8 mouse cellular contexts compared by ENCODE assay signal in genomic region chr13:63901714-63902597, GRCm38 (mm10).
A peak's percentile ranks its signal among the peaks of the same experiment; 100 is the strongest.
DNase-seq lines count a peak whose midpoint lies in the region; ATAC-seq and TF ChIP-seq lines count a peak whose summit lies in the region.

No protein-coding gene starts in this region.

- H3K9ac ChIP-seq in intestine, embryonic 14.5 days (ENCODE audit: low read length): peak overlapping the region; percentile 45
- H3K9ac ChIP-seq in liver, embryonic 15.5 days: no peak overlapping the region

- H3K4me1 ChIP-seq in cortical plate, adult 2 months (ENCODE audit: control insufficient read depth, insufficient read depth, low read length): no peaks in the 10 kb centered on the region
- H3K4me1 ChIP-seq in intestine, embryonic 14.5 days (replicated peaks; ENCODE audit: control insufficient read depth, insufficient read depth, low read length): peaks cover 19% of the 10 kb centered on the region
- peaks cover 19% of the 10 kb centered on the region for H3K4me1 ChIP-seq in liver, embryonic 15.5 days (replicated peaks)
- peaks cover 15% of the 10 kb centered on the region for H3K4me1 ChIP-seq in olfactory bulb, adult 2 months (ENCODE audit: control insufficient read depth, insufficient read depth, low read length)

- H3K9me3 ChIP-seq in intestine, embryonic 14.5 days (ENCODE audit: control insufficient read depth, low read length): no peaks in the 10 kb centered on the region
- H3K9me3 ChIP-seq in liver, embryonic 15.5 days (replicated peaks): no peaks in the 10 kb centered on the region

- DNase-seq in layer of hippocampus, adult 2 months (ENCODE audit: low spot score in 2 of 2): peak in 1 of 2 experiments; percentile 25
- DNase-seq in layer of hippocampus, adult 9-10 months (ENCODE audit: low spot score): no peak
- DNase-seq in intestine, embryonic 14.5 days (ENCODE audit: low spot score): peak; percentile 64
- no peak for DNase-seq in natural killer cell, adult 2 months (ENCODE audit: low spot score in 2 of 2)

- H3K4me2 ChIP-seq in intestine, embryonic 14.5 days (ENCODE audit: low read length): peak overlapping the region; percentile 50
- peak overlapping the region; percentile 50 for H3K4me2 ChIP-seq in liver, embryonic 15.5 days

- ATAC-seq in granulocyte monocyte progenitor cell, adult 5-6 weeks (replicated peaks; ENCODE audit: poor library complexity, severe bottlenecking): peak; percentile 51
- 0 out of 2 replicates have a peak, but pooled peaks have one; percentile 54 for ATAC-seq in intestine, embryonic 14.5 days (replicated peaks; ENCODE audit: low FRiP score, low TSS enrichment, low read depth)
- ATAC-seq in liver, embryonic 15.5 days (ENCODE audit: insufficient read depth): no peak

- peak overlapping the region; percentile 52 for H3K4me3 ChIP-seq in layer of hippocampus, adult 2 months
- peak overlapping the region; percentile 36 for H3K4me3 ChIP-seq in cortical plate, adult 2 months (ENCODE audit: insufficient read depth, low read length)
- peak overlapping the region; percentile 7 for H3K4me3 ChIP-seq in intestine, embryonic 14.5 days (ENCODE audit: low read depth, low read length)
- no peak overlapping the region for H3K4me3 ChIP-seq in liver, embryonic 15.5 days (replicated peaks)
- peak overlapping the region; percentile 22 for H3K4me3 ChIP-seq in olfactory bulb, adult 2 months (ENCODE audit: insufficient read depth, low read depth, low read length)

- H3K27me3 ChIP-seq in intestine, embryonic 14.5 days (replicated peaks; ENCODE audit: control insufficient read depth, insufficient read depth, low read length): no peaks in the 10 kb centered on the region
- H3K27me3 ChIP-seq in liver, embryonic 15.5 days: no peaks in the 10 kb centered on the region

- no peak for TF ChIP-seq CTCF in layer of hippocampus, adult 2 months (conservative IDR thresholded peaks at IDR 0.05)
- TF ChIP-seq CTCF in cortical plate, adult 2 months (IDR thresholded peaks at IDR 0.05; ENCODE audit: extremely low read depth, insufficient read depth, low read length): no peak
- TF ChIP-seq CTCF in olfactory bulb, adult 2 months (IDR thresholded peaks at IDR 0.05; ENCODE audit: insufficient read depth, low read depth, low read length): no peak

- WGBS in intestine, embryonic 14.5 days: 20% methylated on average over 28 of the region's 28 CpGs
- 39% methylated on average over 28 of the region's 28 CpGs for WGBS in liver, embryonic 15.5 days (ENCODE audit: insufficient replicate concordance)
- 42% methylated on average over 28 of the region's 28 CpGs for WGBS in olfactory bulb, adult 2 months

- H3K27ac ChIP-seq in layer of hippocampus, adult 2 months: peak overlapping the region; percentile 80
- H3K27ac ChIP-seq in cortical plate, adult 2 months (ENCODE audit: insufficient read depth, low read length): no peak overlapping the region
- peak overlapping the region; percentile 70 for H3K27ac ChIP-seq in intestine, embryonic 14.5 days (ENCODE audit: low read depth)
- no peak overlapping the region for H3K27ac ChIP-seq in liver, embryonic 15.5 days (replicated peaks)
- H3K27ac ChIP-seq in olfactory bulb, adult 2 months (ENCODE audit: insufficient read depth, low read depth, low read length): no peak overlapping the region

- no peak for TF ChIP-seq POLR2A in cortical plate, adult 2 months (IDR thresholded peaks at IDR 0.05; ENCODE audit: extremely low read depth, insufficient read depth, low read length)
- peak; percentile 18; the same call in 1 of the 2 replicates for TF ChIP-seq POLR2A in olfactory bulb, adult 2 months (IDR thresholded peaks at IDR 0.05; ENCODE audit: insufficient read depth, low read depth, low read length)

- 0 out of 2 replicates have a peak, but pooled peaks cover 7% of the 10 kb centered on the region for H3K36me3 ChIP-seq in intestine, embryonic 14.5 days (ENCODE audit: control insufficient read depth, insufficient read depth, low read length)
- H3K36me3 ChIP-seq in liver, embryonic 15.5 days (replicated peaks): 0 out of 2 replicates have a peak, but pooled peaks cover 6% of the 10 kb centered on the region

Comparison
In these comparisons a context has a peak if more than half of its experiments do, and no peak if none do; other contexts are left out.
1. H3K27ac ChIP-seq: peak in layer of hippocampus, adult 2 months (single experiment) and intestine, embryonic 14.5 days (single experiment); none in cortical plate, adult 2 months (single experiment), liver, embryonic 15.5 days (single experiment) and olfactory bulb, adult 2 months (single experiment).